Mouse (Mus musculus): ENCODE data around the gene Tsen34.

The Tsen34 gene

DNA sequence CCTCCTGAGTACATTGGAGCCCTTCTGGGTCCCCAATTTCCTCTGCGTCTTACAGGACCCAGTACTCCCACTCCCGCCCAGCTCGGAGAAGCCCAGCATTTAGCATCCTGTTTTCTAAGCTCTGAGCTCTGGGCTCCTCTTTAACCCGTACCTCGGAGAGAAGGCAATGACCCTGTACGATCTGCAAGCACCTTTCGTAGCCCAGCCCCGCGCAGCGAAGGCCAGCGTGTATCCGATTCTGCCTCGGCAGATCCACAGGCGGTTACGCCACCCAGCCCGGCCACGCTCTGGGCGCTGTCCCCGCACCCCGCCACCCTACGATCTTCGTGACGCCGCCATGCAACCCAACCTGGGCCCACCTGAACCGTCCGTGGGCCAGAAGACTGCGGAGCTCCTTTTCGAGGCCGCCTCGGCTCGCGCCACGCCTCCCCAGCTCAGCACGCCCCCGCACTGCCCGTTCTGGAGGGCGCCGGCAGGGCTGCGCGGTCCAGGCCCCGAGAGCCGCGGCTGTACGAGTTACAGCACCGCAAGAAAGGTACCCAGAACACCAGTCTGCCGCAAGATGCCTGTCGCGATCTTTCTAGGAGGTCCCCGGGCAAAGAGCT is at the start of gene Tsen34:
Tsen34 (plus strand) TSS at position 482 of the 605 bp plus-strand sequence.
- no peak for DNase-seq (ENCODE audit: low read depth, low spot score)

GRCm38 (mm10) chr7:3643412-3643811 is 49.3 kb upstream of the Tsen34 start:
- no peak for DNase-seq (ENCODE audit: low read depth, low spot score)

DNA sequence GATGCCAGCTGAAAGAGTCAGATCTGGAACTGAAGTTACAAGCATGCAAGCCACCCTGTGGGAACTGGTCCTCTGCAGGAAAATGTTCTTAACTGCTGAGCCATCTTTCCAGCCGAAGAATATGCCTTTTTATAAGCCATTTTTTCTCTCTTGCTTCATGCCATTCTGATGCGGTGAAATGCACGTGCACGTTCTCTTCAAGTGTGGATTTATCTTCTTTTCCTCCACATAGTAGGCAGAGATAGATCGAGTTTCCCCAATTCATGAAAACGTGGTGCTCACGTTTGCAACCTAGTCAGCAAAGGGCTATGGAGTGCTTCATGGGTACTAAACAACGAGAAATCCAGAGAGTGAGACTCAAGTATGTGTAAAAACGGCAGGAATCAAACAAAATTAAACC is 48.8 kb upstream of the Tsen34 start:
- DNase-seq (ENCODE audit: low read depth, low spot score): no peak

GRCm38 (mm10) chr7:3644348-3644671 is 48.4 kb upstream of the Tsen34 start:
- no peak for DNase-seq (ENCODE audit: low read depth, low spot score)

- peak; percentile 97 for DNase-seq (ENCODE audit: low read depth, low spot score)
Observed at GRCm38 (mm10) chr7:3644672-3645487, 47.8 kb upstream of the Tsen34 start, which contains the start of gene Cnot3. TSS of gene Cnot3 (plus strand) at chr7:3645268.

- no peak for DNase-seq (ENCODE audit: low read depth, low spot score)
Observed at GRCm38 (mm10) chr7:3645488-3646025, 47.1 kb upstream of the Tsen34 start.

DNA sequence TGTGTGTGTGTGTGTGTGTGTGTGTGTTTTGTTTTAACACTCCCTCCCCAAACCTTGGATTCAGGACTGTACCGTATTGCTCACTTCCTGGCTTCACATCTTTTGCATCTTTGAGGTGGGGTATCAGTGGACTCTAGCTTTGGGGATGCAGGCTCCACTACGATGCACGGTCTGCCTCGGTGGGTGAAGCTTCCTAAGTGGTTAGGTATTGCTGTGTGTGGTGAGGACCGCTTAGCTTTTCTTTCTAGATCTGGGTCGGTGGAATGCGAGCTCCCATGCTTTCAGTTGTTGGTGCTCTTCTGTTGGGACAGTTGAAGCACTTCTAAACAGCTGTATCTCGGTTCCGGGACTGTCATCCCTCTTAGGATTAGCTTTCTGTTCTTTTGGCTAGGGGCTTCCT is 46.5 kb upstream of the Tsen34 start:
- no peak for DNase-seq (ENCODE audit: low read depth, low spot score)

DNA sequence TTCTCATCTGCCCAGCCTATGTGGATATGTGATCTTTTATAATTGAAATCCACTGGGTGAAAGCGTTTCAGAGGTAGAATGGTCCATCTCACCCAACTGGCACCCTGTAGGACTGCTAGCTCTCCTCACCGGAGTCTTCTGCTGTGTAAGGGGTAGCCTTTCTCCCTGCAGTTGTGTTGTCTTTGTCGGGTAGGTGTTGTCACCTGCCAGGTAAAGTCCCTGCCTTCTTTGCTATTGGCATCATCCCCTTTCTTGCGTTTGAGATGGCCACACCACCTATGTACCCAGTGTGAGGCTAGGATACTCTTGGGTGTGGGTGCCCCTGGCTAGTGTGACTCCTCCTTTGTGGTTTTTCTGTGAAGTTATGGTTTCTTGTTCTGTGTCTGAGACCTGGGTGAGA is 46.0 kb upstream of the Tsen34 start:
- no peak for DNase-seq (ENCODE audit: low read depth, low spot score)

DNA sequence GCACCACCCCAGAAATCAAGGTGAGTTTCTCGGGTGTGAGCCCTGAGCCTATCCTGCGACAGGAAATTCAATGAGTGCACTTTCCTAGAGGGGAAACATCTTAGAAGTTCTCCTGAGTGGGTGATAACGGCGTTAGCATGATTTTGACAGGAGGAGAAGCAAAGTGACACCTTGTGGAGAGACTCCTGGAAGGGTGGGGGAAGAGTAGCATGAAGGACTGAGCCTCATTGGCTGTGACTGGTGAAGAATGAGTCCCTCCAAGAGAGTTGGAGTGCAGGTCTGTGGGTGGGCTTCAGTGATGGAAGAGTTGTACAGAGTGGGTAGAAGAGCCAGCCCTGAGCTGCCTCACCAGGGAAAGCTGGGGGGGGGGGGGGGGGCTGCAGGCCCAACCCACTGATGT is 35.7 kb upstream of the Tsen34 start:
- no peak for DNase-seq (ENCODE audit: low read depth, low spot score)

GRCm38 (mm10) chr7:3658578-3658977 is 34.1 kb upstream of the Tsen34 start:
- DNase-seq (ENCODE audit: low read depth, low spot score): no peak

DNA sequence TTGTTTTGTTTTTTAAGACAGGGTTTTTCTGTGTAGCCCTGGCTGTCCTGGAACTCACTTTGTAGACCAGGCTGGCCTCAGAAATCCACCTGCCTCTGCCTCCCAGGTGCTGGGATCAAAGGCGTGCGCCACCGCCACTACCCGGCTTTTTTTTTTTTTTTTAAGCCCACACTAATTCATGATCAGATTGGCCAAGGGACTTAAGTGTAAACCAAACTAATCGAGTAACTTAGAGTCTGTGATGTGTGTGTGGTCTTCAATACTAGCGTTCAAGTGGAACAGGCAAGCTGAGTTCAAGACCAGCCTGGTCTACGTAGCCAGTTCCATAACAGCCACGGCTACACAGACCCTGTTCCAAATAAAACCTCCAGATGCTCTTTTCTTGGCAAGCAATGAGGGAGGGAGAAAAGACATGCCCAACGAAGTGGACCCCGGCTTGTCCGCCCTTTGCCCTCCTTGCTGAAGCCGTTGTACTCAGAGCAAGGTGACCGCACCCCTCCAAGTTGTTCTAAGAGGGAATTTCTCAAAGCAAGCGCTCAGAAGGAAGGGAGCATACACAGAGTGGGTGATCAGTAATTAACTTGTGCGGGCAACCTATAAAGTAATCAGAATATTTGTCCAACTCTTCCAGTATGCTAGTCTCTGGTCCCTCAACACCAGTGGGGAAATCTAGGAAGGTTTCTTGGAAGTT is 28.0 kb upstream of the Tsen34 start:
- no peak for DNase-seq (ENCODE audit: low read depth, low spot score)

GRCm38 (mm10) chr7:3665215-3666114 is 27.2 kb upstream of the Tsen34 start, which contains the start of gene Leng1:
TSS of gene Leng1 (minus strand) at chr7:3665840.
- DNase-seq (ENCODE audit: low read depth, low spot score): peak; percentile 87

- no peak for DNase-seq (ENCODE audit: low read depth, low spot score)
Observed at GRCm38 (mm10) chr7:3666921-3667391, 25.7 kb upstream of the Tsen34 start.

GRCm38 (mm10) chr7:3674507-3675227 is 18.0 kb upstream of the Tsen34 start:
- DNase-seq (ENCODE audit: low read depth, low spot score): no peak

DNA sequence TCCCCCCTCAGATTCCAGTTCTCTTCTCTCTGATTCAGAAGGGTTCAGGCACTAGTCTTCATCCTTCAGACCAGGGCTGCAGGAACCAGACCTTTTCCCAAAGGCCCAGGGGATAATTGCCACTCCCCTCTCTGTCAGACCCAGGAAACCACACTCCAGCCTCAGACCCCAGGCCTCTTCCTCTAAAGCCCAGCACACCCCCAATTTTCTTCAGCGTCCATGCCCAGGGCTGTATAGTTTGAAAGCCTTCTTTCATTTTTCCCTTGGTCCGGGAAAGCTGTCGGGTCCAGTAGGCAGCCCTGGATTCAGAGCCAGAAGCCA is 17.5 kb upstream of the Tsen34 start:
- no peak for DNase-seq (ENCODE audit: low read depth, low spot score)

DNA sequence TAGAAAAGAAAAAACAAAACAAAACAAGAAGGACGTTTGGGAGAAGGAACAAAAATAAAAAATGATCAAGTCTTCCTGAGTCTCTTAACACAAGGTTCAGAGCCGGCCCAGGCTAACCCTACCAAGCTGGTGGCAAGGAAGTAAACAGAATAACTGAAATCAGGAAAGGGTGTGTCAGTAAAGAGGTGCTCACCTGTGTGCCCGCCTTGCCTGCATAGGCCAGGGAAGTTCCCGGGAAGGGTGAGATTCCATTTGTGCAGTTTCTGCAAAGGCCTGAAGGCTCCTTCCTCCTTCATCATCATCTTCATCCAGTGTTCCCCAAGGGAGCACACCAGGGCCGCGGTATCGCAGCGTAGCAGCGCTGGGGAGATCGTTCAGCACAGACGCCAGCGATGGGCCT is 16.3 kb upstream of the Tsen34 start:
- DNase-seq (ENCODE audit: low read depth, low spot score): no peak

DNA sequence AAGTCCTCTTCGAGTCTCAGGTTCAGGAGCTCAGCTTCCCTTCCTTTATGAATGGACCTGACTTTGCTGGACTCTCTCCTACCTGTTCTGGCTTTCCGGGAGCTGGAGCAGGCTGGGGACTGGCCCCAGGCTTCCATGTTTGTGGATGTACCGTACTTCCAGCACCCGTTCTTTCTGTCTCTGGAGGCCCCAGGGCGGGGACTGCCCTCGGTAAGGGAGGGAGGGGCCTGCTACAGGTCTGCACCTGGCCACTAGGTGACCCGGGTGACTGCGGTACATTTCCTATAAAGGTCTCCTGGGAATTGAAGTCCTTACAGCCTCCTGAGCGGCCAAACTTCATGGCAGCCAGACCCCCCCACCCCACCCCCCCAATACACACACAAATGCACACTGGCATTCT is 15.3 kb upstream of the Tsen34 start, which contains the start of gene Tmc4:
Tmc4 (minus strand) TSS at position 212 of the 400 bp plus-strand sequence.
- DNase-seq (ENCODE audit: low read depth, low spot score): no peak

GRCm38 (mm10) chr7:3683908-3684550 is 8.6 kb upstream of the Tsen34 start:
- no peak for DNase-seq (ENCODE audit: low read depth, low spot score)

DNA sequence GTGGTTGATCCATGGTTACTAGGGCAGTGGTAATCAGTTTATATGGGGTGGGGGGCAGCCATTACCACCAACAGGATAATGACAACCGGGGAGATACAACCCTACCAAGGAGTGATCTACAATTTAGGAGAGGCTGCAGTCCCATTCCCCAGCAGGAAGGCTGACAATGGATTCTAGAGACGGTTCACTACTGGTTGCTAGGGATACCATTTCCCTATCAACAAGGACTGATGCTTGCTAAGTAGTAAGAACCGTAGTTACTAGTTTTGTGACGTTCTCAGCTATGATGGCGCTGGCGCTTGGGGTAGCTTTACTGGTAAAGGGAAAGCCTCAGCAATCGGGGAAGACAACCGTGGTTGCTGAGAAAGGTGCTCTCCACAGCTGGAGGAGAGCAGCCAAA is 8.0 kb upstream of the Tsen34 start:
- DNase-seq (ENCODE audit: low read depth, low spot score): no peak

Measured in retina, adult 2 months (tissue).